Mouse (Mus musculus): ENCODE measurements at regions not wholly inside any gene's neighbourhood (a gene's known extent, or its start where the extent isn't known, plus 50 kb on each side); places are given as distances from the start of the nearest gene placed in this dataset.

DNA sequence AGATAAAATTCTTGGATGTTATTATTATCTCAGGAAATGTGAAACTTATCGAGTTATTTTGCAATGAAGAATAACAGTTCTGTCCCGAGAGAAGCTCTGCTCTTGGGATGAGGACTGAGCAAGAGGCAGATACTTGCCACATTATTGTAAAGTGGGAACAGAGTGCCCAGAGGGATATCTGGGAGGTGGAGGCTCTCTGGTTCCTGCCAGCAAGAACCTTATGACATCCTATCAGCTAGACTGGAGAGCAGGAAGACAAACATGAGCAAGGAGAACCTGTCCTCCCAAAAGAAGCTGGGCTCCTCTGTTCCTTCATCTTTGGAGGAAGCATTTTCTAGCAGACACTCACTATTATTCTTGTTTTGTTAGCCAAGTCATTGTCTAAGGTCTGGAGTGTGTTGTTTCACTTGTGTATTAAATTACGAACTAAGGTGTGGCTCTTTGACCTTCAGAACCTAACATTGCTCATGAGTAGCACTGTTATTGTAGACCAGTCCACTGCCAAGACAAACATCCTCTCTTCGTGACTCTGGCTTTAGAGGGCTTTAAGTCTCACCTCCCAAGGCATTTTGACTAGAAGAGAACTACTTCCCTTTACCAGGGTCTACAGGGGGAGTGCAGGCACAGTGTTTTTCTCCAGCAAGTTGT lies 69.6 kb upstream of the Palmd start:
- no peak for ATAC-seq (replicated peaks; ENCODE audit: poor library complexity)
